Mouse (Mus musculus): ENCODE measurements around the gene Camk2d.

GRCm38 (mm10) chr3:126760608-126761007 lies 164.5 kb downstream of the Camk2d start:
- TF ChIP-seq POLR2A (IDR thresholded peaks at IDR 0.05; ENCODE audit: borderline replicate concordance, control insufficient read depth, low read depth, low read length) (no peak), CTCF (IDR thresholded peaks at IDR 0.05; ENCODE audit: control insufficient read depth, insufficient read depth, low read length) (no peak)
